Mouse (Mus musculus): ENCODE results near the gene Scml4. TPM values are rescaled to one million over a fixed set of nuclear protein-coding genes. Genes with fewer than 3 reads are reported as not detected.

Gene Scml4
- 0.73 and 1.1 TPM in 2 replicates for polyA plus RNA-seq (2012; rRNA removed)

DNA sequence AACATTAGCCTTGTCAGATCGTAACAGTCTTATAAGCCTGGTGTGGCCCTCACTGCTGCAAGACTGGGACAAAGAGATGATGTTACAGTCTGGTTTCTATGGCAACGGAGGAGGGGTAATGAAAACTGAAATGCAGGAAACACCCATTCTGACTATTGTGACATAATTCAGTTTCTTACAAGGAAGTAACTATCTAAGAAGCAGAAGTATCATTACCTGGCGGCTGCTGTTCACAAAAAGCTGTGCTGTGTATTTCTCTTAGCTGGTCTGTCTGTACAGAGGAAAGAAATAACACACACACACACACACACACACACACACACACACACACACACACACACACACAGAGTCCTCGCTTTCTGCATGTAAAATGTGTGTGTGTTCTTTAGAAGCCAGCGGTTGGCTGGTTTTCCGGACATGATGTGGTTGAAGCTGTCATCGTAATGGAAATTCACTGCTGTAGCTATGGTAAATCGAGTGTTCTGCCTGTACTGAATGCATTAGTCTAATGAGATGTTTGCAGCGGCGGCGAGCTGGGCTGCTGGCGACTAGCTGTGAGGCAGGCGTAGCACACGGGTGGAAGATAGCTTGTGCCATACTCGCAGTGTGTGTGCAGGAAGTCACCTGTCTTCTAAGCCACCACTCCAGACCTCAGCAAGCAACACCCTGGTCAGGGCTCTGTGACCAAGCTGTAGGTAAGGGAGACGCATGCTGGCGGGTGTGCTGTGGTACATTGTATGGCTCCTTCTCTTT is at the start of gene Scml4:
TSS of gene Scml4 (plus strand) at position 212 of the 753 bp plus-strand sequence.
- DNase-seq (ENCODE audit: low spot score) = no peak

DNA sequence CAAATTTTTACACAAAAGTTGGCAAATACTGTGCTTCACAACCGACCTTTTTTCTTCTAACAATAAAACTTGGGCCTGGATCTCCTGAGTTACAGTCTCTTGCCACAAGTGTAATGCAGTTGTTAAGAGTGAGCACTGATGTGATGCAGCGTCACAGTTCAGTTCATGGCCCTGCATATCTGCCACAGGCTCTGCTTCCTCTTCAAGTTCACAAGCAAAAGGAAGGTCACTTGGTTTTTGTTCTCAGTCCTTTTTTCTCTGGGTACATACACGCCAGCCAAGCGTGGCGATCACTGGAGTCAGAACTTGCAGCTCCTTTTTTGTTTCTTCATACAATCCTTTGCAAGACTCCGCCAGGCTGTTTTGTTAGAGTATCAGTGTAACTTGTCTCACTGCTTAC is 34.2 kb upstream of the Scml4 start:
- no peak for DNase-seq (ENCODE audit: low spot score)

DNA sequence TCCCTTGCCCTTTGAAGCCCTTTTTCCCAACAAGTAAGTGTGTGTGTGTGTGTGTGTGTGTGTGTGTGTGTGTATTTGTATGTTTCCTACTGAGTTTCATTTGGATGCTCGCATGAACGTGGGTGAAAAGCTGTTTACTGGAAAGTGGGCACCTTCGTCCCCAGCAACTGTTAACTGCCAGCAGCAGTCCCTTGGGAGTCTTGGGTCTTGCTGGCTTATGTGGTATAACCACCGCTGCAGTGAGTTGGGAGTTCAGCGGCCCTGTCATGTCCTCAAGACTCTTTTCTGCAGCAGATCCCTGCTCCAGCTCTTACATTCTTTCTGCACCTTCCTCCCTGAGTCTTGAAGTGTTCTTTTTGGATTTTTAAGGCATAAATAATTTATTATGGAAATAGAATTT is 33.0 kb upstream of the Scml4 start:
- DNase-seq (ENCODE audit: low spot score) = no peak

DNA sequence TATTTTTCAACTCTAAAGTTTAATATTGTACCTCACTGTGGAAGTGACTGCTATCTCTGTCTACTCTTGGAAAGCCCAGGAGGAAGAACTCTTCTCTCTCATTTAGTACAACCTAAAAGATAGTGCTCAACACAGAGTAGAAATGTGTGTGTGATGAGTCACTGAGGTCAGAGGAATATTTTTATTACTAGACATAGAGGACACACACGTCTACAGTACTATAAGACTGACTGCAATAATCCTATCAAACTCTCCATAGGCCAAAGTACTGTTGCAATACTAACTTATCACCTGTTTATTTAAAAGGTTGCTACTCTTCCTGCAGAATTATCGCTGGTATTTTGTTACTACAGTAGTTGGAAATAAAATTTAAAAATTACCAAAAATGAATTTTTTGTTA is 30.2 kb upstream of the Scml4 start:
- no peak for DNase-seq (ENCODE audit: low spot score)

DNA sequence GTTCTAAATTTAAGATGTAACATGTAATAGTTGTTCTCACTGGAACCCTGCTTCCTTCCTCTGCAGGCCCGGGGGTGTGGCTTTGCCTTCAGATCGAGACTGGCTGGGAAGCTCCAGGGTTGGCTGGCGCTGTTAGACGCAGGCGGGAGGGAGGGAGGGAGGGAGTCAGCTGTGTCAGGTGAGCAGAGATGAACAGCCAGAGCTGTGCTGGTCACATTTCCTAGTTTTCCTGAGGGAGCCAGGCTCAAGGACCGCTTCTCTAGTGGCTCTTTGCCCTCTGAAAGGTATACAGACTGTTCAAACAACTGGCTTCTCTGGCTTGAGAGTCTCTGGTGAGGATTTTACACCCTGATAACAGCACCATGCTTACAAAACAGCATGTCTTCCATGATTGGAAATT is 29.8 kb upstream of the Scml4 start:
- no peak for DNase-seq (ENCODE audit: low spot score)

DNA sequence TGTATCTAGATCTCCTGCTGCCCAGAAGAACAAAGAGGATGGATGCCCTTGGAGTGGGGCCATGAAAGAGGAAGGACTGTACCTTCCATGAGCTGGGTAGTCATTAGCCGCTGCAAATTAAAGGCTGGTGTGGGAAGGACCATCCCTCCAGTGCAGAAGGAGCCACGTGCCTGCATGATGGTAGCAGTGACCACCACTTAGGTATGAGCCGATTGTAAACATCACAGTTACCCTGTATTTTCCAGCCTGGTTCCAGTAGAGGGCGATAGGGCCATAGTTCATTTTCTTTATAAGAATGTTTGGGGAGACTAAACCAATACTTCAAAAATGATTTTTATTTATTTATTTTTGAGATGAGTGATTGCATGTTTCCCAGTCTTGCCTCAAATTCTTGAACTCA is 27.5 kb upstream of the Scml4 start:
- DNase-seq (ENCODE audit: low spot score) = no peak

DNA sequence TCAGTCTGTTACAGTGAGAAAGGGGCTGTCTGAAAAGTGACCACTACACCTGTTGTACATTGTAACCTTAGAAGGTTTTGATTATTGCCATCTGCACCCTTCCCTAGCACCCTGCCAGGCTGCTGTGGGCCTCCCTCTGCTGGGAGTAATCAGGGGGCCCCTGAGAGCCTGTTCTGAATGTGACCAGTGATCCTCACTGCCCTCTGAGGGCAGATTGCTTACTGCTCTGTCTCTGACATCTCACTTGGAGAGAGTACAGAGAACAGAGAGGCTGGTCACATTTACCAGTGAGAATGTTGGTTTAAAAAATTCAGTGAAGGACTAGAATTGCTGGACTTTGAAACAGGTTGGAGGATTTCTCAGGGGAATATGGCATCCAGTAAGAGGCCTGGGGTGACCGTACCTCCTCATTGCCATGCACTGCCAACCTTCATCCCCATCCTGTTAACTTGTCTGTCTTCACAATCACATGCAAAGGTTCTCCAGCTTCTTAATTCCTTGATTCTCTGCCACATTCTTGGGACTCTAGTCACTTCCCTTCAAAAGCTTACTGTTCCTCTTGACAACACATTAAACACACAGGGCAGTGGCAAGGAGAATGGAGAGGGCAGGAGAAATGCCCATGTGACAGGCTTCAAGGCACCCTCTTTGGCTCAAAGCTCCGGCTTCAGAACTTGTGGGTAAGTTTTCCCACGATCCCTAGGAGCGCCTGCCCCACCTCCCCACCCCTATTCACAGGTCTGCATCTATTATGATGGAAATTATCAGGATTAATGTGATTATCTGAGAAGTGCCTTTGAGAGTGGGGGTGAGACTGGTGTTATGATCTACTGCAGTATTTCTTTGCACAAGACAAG is 26.1 kb upstream of the Scml4 start:
- DNase-seq (ENCODE audit: low spot score) = no peak

DNA sequence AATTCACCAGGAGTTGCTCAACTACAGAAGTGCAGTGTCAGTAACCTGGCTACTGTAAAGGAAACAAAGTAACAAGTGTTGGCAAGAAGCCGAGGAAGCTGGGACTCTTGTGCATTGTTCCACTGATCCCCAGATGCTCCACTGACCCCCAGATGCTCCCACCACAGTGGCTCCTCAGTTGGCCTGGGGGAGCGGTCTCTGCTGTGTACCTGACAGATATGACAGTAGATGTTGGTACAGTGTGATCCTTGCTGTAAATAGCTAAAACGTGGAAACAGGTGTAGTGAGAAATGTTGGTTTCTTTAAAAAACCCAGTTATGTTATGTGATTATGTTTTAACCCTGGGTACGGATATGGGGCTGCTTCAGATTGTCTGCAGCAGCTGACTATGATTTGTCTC is 22.1 kb upstream of the Scml4 start:
- no peak for DNase-seq (ENCODE audit: low spot score)

DNA sequence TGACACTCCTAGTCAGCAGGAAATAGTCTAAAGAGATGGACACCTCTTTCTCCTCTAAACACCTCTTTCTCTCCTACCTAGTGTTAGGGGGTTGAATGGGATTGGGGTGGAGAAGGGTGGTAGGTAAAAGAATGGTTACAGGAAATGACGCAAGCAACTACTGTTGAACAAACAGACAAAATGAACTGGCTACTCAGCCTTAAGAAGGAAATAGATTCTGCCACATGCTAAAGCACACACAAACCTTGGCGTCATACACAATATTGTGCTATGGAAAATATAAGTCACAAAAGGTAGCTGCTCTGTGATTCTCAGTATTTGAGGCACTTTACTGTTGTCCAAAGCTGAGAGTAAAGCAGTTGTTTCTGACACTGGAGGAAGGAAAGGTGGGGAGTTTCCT is 21.4 kb upstream of the Scml4 start:
- no peak for DNase-seq (ENCODE audit: low spot score)

DNA sequence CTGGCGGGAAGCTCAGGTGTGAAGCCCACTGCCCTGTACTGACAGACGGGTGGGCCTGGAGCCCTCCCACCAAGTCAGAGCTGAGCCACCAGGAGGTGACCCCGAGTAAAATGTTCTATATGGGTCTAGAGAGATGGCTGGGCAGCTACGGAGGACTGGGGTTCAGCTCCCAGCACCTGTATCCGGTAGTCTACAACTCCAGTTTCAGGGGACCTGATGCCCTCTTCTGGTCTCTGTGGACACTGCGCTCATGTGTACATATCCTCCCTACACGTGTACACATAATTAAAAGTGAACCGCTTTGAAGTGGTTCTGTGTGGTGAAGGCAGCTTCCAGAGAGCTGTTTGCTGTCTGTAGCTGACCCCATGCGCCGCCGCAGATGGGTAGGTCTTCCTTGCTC is 20.1 kb upstream of the Scml4 start:
- DNase-seq (ENCODE audit: low spot score) = no peak

DNA sequence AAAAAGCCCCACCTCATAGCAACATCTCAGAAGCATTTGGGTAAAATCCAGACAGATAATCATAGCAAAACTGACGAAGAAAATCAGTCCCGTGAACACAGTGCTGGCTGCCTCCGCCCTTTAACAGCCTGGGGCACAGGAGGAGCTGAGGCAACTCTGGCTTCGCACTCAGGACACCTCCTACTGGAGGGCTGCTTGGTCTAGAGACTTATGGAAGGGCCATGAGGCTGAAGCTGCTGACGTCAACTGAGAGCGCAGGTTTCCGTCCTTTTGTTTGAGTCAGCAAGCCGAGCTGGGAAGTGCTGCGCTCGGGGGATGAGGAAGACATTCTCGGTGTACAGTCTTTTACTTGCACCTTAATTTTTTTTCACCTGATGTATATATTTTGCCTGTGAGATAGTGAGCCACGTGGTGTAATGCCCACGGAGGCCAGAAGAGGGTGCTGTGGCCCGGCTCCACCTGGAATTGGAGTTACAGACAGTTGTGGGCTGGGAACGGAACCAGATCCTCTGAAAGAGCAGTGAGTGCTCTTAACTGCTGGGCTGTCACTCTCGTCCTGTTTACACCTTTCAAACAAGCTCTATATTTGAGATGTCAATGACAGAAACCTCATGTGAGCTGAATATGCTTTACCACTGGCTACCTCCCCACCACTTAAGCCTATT is 18.5 kb upstream of the Scml4 start:
- DNase-seq (ENCODE audit: low spot score) = no peak

DNA sequence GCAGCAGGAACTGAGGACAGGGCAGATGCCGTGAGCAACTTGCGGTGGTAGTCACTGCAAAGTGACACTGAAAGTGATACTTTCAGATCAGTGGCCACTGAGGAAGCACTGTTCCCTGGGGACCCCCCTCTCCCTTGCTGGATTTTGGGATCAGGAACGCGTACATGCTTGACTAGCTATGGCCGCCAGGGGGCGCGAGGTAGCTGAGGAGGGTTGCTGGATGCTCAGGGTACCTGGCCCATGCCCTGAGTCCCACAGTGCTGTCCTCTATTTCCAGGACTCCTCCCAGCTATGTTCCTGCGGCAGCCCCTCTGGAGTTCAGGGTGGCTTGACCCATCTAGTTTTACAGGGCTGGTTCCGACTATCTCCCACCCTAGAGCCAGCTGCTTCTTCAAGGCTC is 17.8 kb upstream of the Scml4 start:
- peak; percentile 62 for DNase-seq (ENCODE audit: low spot score)

DNA sequence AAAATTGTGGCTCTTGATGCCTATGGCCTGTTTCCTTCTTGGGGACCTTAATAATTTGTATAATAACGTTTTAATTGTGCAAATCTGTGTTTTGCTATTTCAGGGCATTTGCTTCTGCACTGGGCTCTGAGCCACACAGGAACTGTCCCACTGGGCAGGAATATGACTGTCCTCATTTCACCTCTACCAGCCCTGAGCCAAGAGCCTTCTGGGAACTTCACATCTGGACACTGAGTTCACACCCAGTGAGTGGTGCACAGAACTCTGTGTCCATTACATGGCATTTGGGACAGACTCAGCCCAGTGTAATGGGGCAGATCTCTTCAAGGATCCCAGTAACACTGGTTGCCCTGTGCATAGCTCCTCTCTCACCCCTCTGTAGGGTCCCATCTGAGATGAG is 16.8 kb upstream of the Scml4 start:
- no peak for DNase-seq (ENCODE audit: low spot score)

DNA sequence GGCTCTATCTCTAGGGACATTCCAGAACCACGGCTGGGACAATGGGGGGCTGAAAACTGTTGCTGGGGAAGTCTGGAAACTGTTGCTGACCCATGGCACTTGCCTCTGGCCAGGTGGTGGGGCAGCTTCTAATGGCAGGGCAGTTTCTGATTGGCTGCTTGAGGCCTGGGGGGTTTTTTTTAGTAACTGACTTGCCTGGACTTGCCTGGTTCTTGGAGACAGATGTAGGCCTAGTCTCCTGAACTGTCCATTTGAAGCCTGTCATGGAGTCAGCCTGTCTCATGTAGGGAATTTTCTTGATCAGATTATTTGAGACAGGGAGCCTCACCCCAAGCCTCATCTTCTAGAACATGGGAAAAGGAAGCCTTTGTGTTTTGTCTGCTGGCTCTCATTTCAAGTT is 14.7 kb upstream of the Scml4 start:
- no peak for DNase-seq (ENCODE audit: low spot score)

DNA sequence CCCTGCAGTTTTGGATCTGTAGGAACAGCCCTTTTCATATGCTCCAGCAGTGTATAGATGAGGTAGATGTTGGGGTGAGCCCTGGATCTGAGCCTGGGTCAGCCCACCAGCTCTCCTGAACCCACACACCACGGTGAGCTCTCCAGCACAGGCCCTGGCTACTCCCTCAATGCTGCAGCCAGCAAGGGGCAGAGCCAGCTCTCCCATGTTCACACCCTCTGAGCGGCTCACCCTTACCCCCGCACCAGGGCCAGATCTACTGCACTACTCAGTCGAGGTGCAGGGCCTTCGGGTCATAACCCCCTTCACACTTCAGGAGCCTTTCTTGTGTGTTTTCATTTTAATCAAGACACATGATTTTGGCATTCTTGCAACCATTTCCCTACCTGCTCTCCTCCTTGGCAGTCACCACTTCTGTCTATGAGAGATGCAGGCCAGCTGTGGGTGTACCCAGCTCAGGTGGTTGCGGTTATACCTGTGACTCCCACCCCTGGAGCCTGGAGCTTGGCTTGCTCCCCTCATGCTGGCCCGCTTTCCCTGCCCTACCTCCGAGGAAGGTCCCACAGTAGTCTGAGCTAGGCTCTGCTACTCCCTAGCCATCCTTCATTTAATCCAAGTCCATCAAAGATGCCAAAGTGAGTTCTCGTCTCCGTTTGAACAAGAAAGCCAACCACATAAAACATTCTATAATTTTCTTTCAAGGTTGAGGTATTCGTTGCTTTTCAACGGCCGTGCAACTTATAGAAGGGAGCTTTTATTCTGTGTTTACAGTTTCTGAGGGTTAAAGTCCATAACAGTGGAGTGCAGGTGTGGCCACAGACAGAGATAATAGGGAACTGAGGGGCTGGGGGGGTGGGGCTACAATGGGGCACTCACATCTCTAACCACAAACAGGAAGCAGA is 11.7 kb upstream of the Scml4 start:
- DNase-seq (ENCODE audit: low spot score) = no peak

DNA sequence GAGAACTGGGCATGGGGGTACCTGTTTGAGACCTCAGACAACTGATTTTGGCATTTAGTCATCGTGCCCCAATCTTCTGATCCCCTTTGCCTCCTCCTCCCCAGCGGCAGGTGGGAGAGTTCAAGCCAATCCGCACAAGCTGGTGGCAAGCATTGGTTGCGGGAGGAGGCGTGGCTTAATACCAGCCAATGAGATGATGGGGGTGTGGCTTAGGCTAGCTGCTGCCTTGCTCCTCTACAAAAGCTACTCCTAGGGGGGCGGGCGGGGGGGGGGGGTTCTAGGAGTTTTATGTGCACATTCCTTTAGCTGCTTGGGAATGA is 11.1 kb upstream of the Scml4 start:
- no peak for DNase-seq (ENCODE audit: low spot score)

DNA sequence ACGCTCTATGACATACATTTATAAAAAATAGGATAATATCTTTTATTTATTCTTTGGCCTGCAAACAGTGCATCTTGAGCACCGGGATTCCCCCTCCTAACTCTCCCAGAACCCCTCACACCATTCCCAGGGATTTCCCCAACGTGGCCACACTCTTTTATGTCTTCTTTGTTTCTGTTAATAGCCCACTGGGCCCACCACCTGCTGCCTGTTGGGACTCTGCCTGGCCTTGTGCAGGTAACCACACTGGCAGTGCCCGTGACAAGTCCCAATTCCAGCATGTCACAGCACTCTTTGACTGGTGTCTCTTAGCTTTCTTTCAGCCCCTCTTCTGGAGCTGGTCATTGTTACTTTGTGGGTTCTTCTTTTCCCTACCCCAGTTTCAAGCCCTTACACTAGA is 5.3 kb upstream of the Scml4 start:
- DNase-seq (ENCODE audit: low spot score) = no peak

DNA sequence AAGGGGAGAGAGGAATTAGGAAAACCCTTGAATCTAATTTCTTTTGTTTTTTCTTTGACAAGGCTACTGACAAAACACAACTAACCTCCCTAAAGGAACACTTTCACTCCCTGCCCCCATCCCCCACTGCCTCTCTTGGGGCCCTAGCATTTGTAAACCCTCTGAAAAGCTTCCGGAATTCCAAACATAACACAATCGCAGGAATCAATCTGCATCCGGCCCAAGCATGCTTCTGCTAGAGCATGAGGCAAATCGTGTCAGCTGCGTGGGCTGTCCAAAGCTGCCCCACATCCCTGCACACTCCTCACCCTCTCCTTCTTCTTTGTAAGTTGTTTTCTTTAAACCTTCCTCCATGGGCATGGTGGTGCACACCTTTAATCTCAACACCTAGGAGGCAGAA is 4.9 kb upstream of the Scml4 start:
- DNase-seq (ENCODE audit: low spot score) = no peak

DNA sequence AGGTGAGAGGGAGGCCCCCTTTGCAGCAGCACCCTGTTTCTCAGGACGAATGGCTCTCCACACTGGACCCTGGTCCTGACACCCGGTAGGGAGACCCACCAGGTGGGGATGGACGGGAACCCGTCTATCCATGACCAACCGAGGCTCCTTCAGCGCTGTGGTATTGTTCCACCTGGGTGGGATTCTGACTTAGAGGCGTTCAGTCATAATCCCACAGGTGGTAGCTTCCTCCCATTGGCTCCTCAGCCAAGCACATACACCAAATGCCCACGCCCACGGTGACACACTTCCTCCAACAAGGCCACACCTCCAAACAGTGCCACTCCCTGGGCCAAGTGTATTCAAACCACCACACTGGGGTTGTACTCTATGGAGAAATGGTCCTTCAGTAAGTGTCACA is 3.6 kb upstream of the Scml4 start:
- DNase-seq (ENCODE audit: low spot score) = no peak

DNA sequence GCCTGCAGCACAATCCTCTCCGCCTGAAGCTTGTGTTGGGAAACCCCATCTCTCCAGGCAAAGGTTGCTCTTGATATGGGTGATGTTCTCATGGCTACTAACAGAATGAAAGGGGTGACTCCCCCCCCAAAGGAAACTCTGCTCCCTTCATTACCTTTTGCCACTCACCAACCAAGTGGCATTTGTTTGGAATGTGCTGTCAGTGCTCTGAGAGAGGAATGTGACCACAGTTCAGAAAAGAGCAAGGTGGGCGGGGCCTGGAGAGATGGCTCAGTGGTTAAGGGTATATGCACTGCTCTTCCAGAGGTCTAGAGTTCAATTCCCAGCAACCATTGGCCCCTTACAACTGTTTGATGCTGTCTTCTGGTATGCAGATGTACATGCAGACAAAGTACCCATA is 3.1 kb upstream of the Scml4 start:
- DNase-seq (ENCODE audit: low spot score) = no peak

DNA sequence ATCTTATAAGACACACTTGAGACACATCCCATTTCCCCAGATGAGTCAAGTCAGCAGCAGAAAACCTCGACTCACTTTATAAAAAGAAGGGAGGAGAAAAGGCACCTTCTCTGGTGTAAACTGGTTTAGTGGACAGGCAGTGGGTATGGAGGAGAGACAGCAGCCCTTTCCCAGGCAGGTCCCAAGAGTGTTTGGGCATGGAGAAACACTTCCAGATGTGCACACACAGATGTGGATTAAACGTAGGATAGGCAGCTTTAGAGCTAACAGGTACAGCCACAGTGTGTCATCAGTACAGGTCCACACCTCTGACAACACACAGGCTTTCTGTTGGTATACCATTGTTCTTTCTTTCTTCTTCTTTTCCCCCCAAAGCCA is 400 bp upstream of the Scml4 start:
- no peak for DNase-seq (ENCODE audit: low spot score)

DNA sequence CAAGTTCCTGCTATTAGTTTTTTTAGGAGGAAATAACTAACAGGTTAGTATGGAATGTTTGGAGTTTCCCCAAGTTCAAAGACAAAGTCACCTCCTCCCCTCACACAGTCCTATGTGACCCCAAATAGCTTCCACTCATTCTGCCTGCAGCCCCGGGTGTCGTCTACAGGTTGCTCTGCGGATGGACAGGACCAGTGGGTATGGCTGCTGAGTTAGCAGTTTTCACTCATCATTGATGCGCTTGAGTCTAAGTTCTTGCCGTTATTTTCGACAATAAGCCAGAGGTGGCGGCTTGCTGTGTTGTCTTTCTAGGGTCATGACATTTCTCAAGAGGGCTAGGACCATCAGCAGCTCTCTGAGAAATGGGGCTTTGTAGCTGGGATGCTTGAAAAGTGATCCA is 1.3 kb downstream of the Scml4 start:
- DNase-seq (ENCODE audit: low spot score) = no peak

Measured in urinary bladder, adult 2 months (tissue).